Mouse (Mus musculus): ENCODE results near the gene 4930469K13Rik. TPM values are rescaled to one million over a fixed set of nuclear protein-coding genes. Genes with fewer than 3 reads are reported as not detected.

The 4930469K13Rik gene
- polyA plus RNA-seq, 1 experiment from 2014 or later, result 30.9 TPM

DNA sequence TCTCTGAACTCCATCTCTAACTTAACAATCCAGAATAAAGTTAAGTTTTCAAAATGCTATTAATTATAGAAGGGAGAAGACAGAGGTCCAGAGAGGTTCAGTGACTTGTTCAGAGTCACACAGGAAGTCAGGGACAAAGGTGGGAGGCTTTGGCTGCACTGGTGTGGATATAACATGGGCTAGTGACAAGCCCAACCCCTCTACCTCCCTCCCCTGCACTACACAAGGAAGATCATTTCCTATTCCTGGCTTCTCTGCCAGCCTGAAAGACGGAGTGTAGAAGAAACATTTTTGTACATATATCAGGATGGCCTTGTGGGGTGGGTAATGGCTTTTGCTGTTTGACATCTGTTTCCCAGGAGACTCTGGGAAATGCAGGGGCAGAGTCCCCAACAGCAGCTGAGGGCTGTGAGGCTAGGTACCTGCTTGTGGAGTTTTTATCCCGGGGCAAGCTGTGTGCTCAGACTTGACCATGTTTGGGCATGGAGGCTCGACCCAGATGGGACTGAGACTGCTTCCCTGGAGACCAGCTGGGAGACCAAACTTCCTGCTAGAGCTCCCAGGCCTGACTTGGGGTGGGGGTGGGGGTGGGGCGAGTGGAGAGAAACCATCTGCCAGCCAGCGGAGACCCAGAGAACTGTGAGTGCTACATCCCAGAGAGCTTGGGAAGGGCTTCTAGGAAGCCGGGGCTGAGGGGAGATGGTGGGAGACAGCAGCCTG lies 135.5 kb downstream of the 4930469K13Rik start, which contains the start of gene Kcnmb1:
Gene Kcnmb1, plus strand, starts transcription at position 326 of the 720 bp plus-strand sequence.
- peaks cover 4% of the 10 kb centered on the region; the same call in 1 of the 2 replicates for H3K4me1 ChIP-seq (replicated peaks)
- H3K9me3 ChIP-seq, result no peaks in the 10 kb centered on the region
- ATAC-seq (ENCODE audit: low read depth), result no peak; the same call in 1 of the 2 replicates
- H3K4me3 ChIP-seq, result no peak within 1 kb of the TSS
- no peaks in the 10 kb centered on the region for H3K27me3 ChIP-seq
- H3K4me2 ChIP-seq, result no peak within 1 kb of the TSS
- 34% methylated on average over 6 of the region's 6 CpGs for WGBS
- H3K36me3 ChIP-seq, result no peaks in the 10 kb centered on the region
- H3K9ac ChIP-seq, result no peak within 1 kb of the TSS
- no peak within 1 kb of the TSS for H3K27ac ChIP-seq (replicated peaks)

DNA sequence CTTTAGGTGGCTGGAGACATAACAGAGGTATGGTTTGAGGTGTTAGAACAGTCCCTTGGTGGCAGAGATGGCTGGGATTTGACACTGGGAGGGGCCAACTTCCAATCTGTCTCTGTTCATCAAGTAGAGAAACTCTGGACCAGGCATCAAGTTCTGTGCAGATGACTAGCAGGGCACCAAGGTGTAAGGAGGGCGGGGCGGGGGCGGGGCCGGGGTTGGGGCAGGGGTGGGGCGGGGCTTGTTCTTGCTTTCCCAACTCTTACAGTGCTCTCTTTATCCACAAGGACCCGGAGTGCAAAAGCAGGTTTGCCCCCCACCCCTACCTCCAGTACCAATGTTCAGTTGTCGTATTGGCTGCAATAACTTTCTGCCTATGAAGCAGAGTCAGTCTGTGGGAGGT lies 136.2 kb downstream of the 4930469K13Rik start:
- Histone ChIP-seq H3K4me2 (no peak overlapping the region), H3K27me3 (no peaks in the 10 kb centered on the region), H3K36me3 (no peaks in the 10 kb centered on the region), H3K4me1 (replicated peaks) (peaks cover 10% of the 10 kb centered on the region), H3K9me3 (no peaks in the 10 kb centered on the region), H3K4me3 (no peak overlapping the region), H3K9ac (no peak overlapping the region), H3K27ac (replicated peaks) (no peak overlapping the region)
- ATAC-seq (ENCODE audit: low read depth), result no peak
- WGBS, result 38% methylated on average over 7 of the region's 7 CpGs

DNA sequence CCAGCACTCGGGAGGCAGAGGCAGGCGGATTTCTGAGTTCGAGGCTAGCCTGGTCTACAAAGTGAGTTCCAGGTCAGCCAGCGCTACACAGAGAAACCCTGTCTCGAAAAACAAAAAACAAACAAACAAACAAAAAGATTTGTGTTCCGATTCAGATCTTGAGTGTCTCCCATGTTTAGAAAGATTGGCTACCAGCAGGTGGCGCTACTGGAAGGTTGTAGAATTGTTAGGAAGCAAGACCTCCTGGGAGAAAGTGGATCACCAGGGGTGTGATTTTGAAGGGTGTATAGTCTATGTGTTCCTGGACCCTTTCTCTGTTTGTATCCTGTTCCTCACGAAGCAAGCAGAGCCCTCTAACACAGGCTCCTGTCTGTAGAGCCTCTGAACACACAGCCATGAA lies 139.6 kb downstream of the 4930469K13Rik start:
- H3K27ac ChIP-seq (replicated peaks), result no peak overlapping the region
- WGBS, result 85% methylated on average over 8 of the region's 8 CpGs
- H3K4me1 ChIP-seq (replicated peaks), result peaks cover 14% of the 10 kb centered on the region
- no peaks in the 10 kb centered on the region for H3K36me3 ChIP-seq
- H3K4me2 ChIP-seq, result no peak overlapping the region
- no peak for ATAC-seq (ENCODE audit: low read depth)
- no peaks in the 10 kb centered on the region for H3K9me3 ChIP-seq
- H3K4me3 ChIP-seq, result no peak overlapping the region
- H3K9ac ChIP-seq, result no peak overlapping the region
- H3K27me3 ChIP-seq, result no peaks in the 10 kb centered on the region

GRCm38 (mm10) chr11:33957595-33957994 lies 140.8 kb downstream of the 4930469K13Rik start:
- H3K4me3 ChIP-seq, result no peak overlapping the region
- H3K36me3 ChIP-seq, result no peaks in the 10 kb centered on the region
- no peaks in the 10 kb centered on the region for H3K27me3 ChIP-seq
- peaks cover 14% of the 10 kb centered on the region for H3K4me1 ChIP-seq (replicated peaks)
- 33% methylated on average over 6 of the region's 6 CpGs for WGBS
- H3K9me3 ChIP-seq, result no peaks in the 10 kb centered on the region
- no peak overlapping the region for H3K9ac ChIP-seq
- peak overlapping the region; percentile 42; the same call in 1 of the 2 replicates for H3K27ac ChIP-seq (replicated peaks)
- H3K4me2 ChIP-seq, result no peak overlapping the region
- peak; percentile 56; the same call in 1 of the 2 replicates for ATAC-seq (ENCODE audit: low read depth)

DNA sequence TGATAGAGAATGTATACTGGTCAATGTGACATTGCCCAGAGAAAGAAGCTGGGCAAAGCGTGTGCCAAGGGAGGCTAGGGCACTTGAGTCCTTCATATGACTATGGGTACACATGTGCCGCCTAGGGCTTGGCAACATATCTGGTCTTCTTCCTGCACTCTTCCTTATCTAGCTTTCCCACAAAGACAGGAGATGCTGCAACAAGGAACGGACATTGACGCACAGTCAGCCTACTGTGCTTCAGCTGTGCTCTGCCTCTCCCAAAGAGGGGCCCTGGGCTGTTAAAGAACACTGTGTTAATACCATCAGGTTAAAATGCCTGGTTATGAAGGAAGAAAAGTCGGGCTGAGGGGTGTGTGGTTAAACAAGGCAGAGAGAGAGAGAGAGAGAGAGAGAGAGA lies 141.7 kb downstream of the 4930469K13Rik start:
- H3K27ac ChIP-seq (replicated peaks), result no peak overlapping the region
- ATAC-seq (ENCODE audit: low read depth), result no peak
- no peak overlapping the region for H3K4me3 ChIP-seq
- WGBS, result 93% methylated on average over 5 of the region's 5 CpGs
- H3K9me3 ChIP-seq, result no peaks in the 10 kb centered on the region
- peaks cover 14% of the 10 kb centered on the region for H3K4me1 ChIP-seq (replicated peaks)
- H3K9ac ChIP-seq, result no peak overlapping the region
- H3K36me3 ChIP-seq, result no peaks in the 10 kb centered on the region
- H3K4me2 ChIP-seq, result no peak overlapping the region
- no peaks in the 10 kb centered on the region for H3K27me3 ChIP-seq

- Histone ChIP-seq H3K4me2 (no peak overlapping the region), H3K4me1 (replicated peaks) (peaks cover 14% of the 10 kb centered on the region), H3K36me3 (no peaks in the 10 kb centered on the region), H3K9ac (no peak overlapping the region), H3K9me3 (no peaks in the 10 kb centered on the region), H3K27me3 (no peaks in the 10 kb centered on the region), H3K27ac (replicated peaks) (no peak overlapping the region), H3K4me3 (no peak overlapping the region)
- WGBS, result 63% methylated on average over 4 of the region's 4 CpGs
- ATAC-seq (ENCODE audit: low read depth), result no peak
Measured at GRCm38 (mm10) chr11:33955982-33956381, 142.4 kb downstream of the 4930469K13Rik start.

DNA sequence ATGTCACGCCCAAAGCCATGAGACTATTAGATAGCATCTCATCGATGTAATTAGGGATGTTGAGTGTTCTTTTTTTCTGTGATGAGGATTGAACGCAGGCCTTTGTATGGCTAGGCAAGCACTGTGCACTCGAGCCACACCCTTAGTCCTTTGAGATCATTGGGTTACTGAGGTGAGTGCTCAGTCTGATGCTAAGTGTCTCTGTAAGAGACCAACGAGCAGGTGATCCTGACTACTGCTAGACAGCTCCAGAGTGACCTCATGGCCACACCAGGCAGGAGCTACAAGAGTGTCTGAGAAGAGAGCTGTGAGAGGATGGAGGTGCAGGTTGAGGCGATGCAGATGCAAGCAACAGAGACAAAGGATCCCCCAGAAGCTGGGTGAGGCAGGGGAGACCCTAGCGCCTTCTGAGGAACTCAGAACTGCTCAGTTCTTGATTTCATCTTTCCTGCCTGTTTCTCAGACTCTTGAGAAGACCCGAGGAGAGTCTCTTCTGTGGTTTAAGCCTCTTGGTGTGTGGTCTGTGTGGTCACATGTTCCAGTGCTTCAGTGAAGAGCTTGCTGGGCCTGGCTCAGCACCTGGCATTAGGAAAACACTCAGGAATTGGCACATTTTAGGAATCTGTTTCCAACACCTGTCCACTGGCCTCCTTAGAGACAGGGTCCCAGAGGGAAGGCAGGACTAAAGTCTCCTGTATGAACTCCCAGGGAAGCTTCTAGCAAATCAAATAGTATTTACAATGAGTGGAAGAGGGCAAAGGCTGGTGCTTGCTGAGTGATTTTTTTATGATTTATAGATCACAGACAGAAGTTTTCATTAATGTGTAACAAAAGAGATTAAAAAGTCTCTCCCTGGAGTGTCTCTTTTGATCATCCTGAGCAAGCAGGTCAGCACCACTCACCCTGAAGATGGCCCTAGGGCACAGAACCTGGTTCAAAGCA lies 146.4 kb downstream of the 4930469K13Rik start:
- Histone ChIP-seq H3K36me3 (no peaks in the 10 kb centered on the region), H3K4me2 (no peak overlapping the region), H3K27ac (replicated peaks) (no peak overlapping the region), H3K4me1 (replicated peaks) (0 out of 2 replicates have a peak, but pooled peaks cover 3% of the 10 kb centered on the region), H3K9ac (no peak overlapping the region), H3K4me3 (no peak overlapping the region), H3K9me3 (no peaks in the 10 kb centered on the region), H3K27me3 (no peaks in the 10 kb centered on the region)
- 87% methylated on average over 8 of the region's 8 CpGs for WGBS
- no peak for ATAC-seq (ENCODE audit: low read depth)

- H3K9me3 ChIP-seq, result no peaks in the 10 kb centered on the region
- H3K27me3 ChIP-seq, result no peaks in the 10 kb centered on the region
- no peak overlapping the region for H3K4me3 ChIP-seq
- no peak overlapping the region for H3K9ac ChIP-seq
- no peaks in the 10 kb centered on the region for H3K4me1 ChIP-seq (replicated peaks)
- no peak overlapping the region for H3K27ac ChIP-seq (replicated peaks)
- WGBS, result 37% methylated on average over 5 of the region's 5 CpGs
- ATAC-seq (ENCODE audit: low read depth), result no peak
- H3K36me3 ChIP-seq, result no peaks in the 10 kb centered on the region
- H3K4me2 ChIP-seq, result no peak overlapping the region
Measured at GRCm38 (mm10) chr11:33951155-33951554, 147.2 kb downstream of the 4930469K13Rik start.

GRCm38 (mm10) chr11:33946501-33946900 lies 151.9 kb downstream of the 4930469K13Rik start:
- Histone ChIP-seq H3K4me3 (no peak overlapping the region), H3K4me1 (replicated peaks) (no peaks in the 10 kb centered on the region), H3K27me3 (no peaks in the 10 kb centered on the region), H3K36me3 (no peaks in the 10 kb centered on the region), H3K9me3 (no peaks in the 10 kb centered on the region), H3K4me2 (no peak overlapping the region), H3K9ac (no peak overlapping the region), H3K27ac (replicated peaks) (no peak overlapping the region)
- WGBS, result 88% methylated on average over 4 of the region's 4 CpGs
- ATAC-seq (ENCODE audit: low read depth), result no peak

DNA sequence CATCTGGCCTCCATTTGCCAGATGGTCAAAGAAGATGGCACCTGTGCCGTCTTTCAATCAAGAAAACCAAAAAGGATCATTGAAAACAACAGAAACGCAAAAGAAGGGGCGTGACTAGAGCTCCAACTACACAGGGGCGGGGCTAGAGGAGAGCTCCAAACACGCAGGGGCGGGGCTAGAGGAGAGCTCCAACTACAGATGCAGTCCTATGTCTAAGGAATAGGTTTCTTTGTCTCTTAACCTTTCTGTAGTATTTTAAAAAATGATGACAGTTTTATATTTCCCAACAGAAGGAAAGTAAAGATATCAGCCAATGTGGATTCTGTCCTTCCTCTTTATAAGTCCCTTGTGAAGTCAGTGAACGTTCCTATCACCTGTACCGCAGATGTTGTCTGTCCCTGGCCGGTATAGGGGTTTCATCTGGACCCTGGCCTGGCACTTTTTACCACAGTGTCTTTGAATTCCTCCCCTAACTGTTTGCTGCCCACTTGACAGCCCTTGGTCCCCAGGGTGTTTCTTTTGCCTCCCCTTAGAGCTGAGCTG lies 153.5 kb downstream of the 4930469K13Rik start:
- H3K27me3 ChIP-seq, result no peaks in the 10 kb centered on the region
- H3K36me3 ChIP-seq, result no peaks in the 10 kb centered on the region
- no peaks in the 10 kb centered on the region for H3K4me1 ChIP-seq (replicated peaks)
- no peak overlapping the region for H3K9ac ChIP-seq
- H3K27ac ChIP-seq (replicated peaks), result no peak overlapping the region
- 89% methylated on average over 9 of the region's 9 CpGs for WGBS
- H3K4me3 ChIP-seq, result no peak overlapping the region
- no peak for ATAC-seq (ENCODE audit: low read depth)
- no peak overlapping the region for H3K4me2 ChIP-seq
- H3K9me3 ChIP-seq, result no peaks in the 10 kb centered on the region

GRCm38 (mm10) chr11:33944067-33944785 lies 154.1 kb downstream of the 4930469K13Rik start:
- H3K27ac ChIP-seq (replicated peaks), result no peak overlapping the region
- no peaks in the 10 kb centered on the region for H3K9me3 ChIP-seq
- H3K36me3 ChIP-seq, result no peaks in the 10 kb centered on the region
- no peaks in the 10 kb centered on the region for H3K4me1 ChIP-seq (replicated peaks)
- ATAC-seq (ENCODE audit: low read depth), result no peak
- H3K9ac ChIP-seq, result no peak overlapping the region
- H3K4me3 ChIP-seq, result no peak overlapping the region
- H3K4me2 ChIP-seq, result no peak overlapping the region
- no peaks in the 10 kb centered on the region for H3K27me3 ChIP-seq
- WGBS, result 66% methylated on average over 4 of the region's 4 CpGs
